Mouse (Mus musculus): ENCODE measurements at regions not wholly inside any gene's neighbourhood (a gene's known extent, or its start where the extent isn't known, plus 50 kb on each side); places are given as distances from the start of the nearest gene placed in this dataset.

GRCm38 (mm10) chr8:36030237-36030636 is 264.6 kb downstream of the Gm19410 start:
- TF ChIP-seq CTCF (IDR thresholded peaks at IDR 0.05; ENCODE audit: extremely low read depth, insufficient read depth, insufficient read length, insufficient replicate concordance), result no peak
- no peak for TF ChIP-seq POLR2A (IDR thresholded peaks at IDR 0.05; ENCODE audit: low read depth, low read length)

Measured in spleen, adult 2 months (tissue).